Mouse (Mus musculus) hindbrain, embryonic 11.5 days (tissue): Measurements from ENCODE around the gene Atp5g3. TPM values are rescaled to one million over a fixed set of nuclear protein-coding genes. Genes with fewer than 3 reads are reported as not detected.

Source experiments
- ATAC-seq: fragments of 200-750 bp; cut with Nextera tagmentation; 2 replicates; pipeline ENCODE4 v1.8.0; 2017; ENCODE audit warnings: mild to moderate bottlenecking, moderate TSS enrichment, moderate library complexity; ENCODE audit not compliant: low FRiP score
- DNase-seq: peaks from one replicate; pipeline ENCODE4 v3.0.0-alpha.2; 2015; ENCODE audit warnings: low spot score
- H3K27ac ChIP-seq: fragments of 300-500 bp; sonication (generic); 2 replicates; pipeline ENCODE4 v1.5.1; 2014; ENCODE audit warnings: mild to moderate bottlenecking, low read depth, low read length
- H3K27me3 ChIP-seq: fragments of 300-500 bp; sonication (generic); 2 replicates; pipeline ENCODE4 v1.6.1; 2014; ENCODE audit warnings: mild to moderate bottlenecking, low read length, moderate library complexity, mixed read lengths; ENCODE audit not compliant: control insufficient read depth, insufficient read depth
- H3K36me3 ChIP-seq: fragments of 300-500 bp; sonication (generic); 2 replicates; pipeline ENCODE4 v1.6.1; 2014; ENCODE audit warnings: mild to moderate bottlenecking, low read length, moderate library complexity, mixed read lengths; ENCODE audit not compliant: control insufficient read depth, insufficient read depth
- H3K4me1 ChIP-seq: fragments of 300-500 bp; sonication (generic); replicated peaks from 2 replicates; pipeline ENCODE4 v1.6.1; 2014; ENCODE audit warnings: low read length, mixed read lengths; ENCODE audit not compliant: control insufficient read depth, insufficient read depth
- H3K4me2 ChIP-seq: fragments of 300-500 bp; sonication (generic); replicated peaks from 2 replicates; pipeline ENCODE4 v1.6.1; 2014; ENCODE audit warnings: mild to moderate bottlenecking, low read depth, low read length
- H3K4me3 ChIP-seq: fragments of 300-500 bp; sonication (generic); 2 replicates; pipeline ENCODE4 v1.5.1; 2014; ENCODE audit warnings: low read depth, low read length
- H3K9ac ChIP-seq: fragments of 300-500 bp; sonication (generic); 2 replicates; pipeline ENCODE4 v1.6.1; 2014; ENCODE audit warnings: low read depth, low read length
- H3K9me3 ChIP-seq: fragments of 300-500 bp; sonication (generic); 2 replicates; pipeline ENCODE4 v1.6.1; 2016; ENCODE audit warnings: low read length; ENCODE audit not compliant: control insufficient read depth
- WGBS: fragments of 180-500 bp; shearing (Covaris S2); extraction: QIAGEN DNeasy Blood & Tissue Kit; methylation state at CpG from one replicate; pipeline ENCODE4 v1.1.7; 2014; 5-methylcytosine and 5-hydroxymethylcytosine counted together
- polyA plus RNA-seq: library from polyadenylated mRNA; unstranded; fragments of >200 nt; fragmentation: Nextera tagmentation; extraction: Ambion mirVana; gene quantifications from 2 replicates; pipeline ENCODE4 v1.2.1, GENCODE M21; 2014

Atp5g3 gene
- 896 and 911 TPM in 2 replicates for polyA plus RNA-seq

GRCm38 (mm10) chr2:73911175-73911700 lies at the start of gene Atp5g3:
Atp5g3 (minus strand) TSS chr2:73911326.
- no peaks in the 10 kb centered on the region for H3K27me3 ChIP-seq
- peak; percentile 95 for DNase-seq
- under 1% methylated on average over 38 of the region's 38 CpGs for WGBS
- H3K4me3 ChIP-seq = peak within 1 kb of the TSS; percentile 98
- ATAC-seq = peak; percentile 95
- peak within 1 kb of the TSS; percentile 98 for H3K9ac ChIP-seq
- H3K36me3 ChIP-seq = peaks cover 11% of the 10 kb centered on the region
- peak within 1 kb of the TSS; percentile 71 for H3K4me2 ChIP-seq
- H3K9me3 ChIP-seq = no peaks in the 10 kb centered on the region
- no peaks in the 10 kb centered on the region for H3K4me1 ChIP-seq
- H3K27ac ChIP-seq = peak within 1 kb of the TSS; percentile 93

- ATAC-seq = no peak
- H3K9ac ChIP-seq = no peak overlapping the region
- H3K27ac ChIP-seq = no peak overlapping the region
- no peaks in the 10 kb centered on the region for H3K9me3 ChIP-seq
- 90% methylated on average over 6 of the region's 6 CpGs for WGBS
- H3K27me3 ChIP-seq = no peaks in the 10 kb centered on the region
- no peaks in the 10 kb centered on the region for H3K4me1 ChIP-seq
- no peak for DNase-seq
- no peak overlapping the region for H3K4me2 ChIP-seq
- H3K36me3 ChIP-seq = no peaks in the 10 kb centered on the region
- H3K4me3 ChIP-seq = no peak overlapping the region
Observed at GRCm38 (mm10) chr2:73958342-73958741, 47.2 kb upstream of the Atp5g3 start.

- Histone ChIP-seq H3K9ac (no peak overlapping the region), H3K27ac (no peak overlapping the region), H3K4me3 (no peak overlapping the region), H3K4me1 (no peaks in the 10 kb centered on the region), H3K9me3 (no peaks in the 10 kb centered on the region), H3K36me3 (no peaks in the 10 kb centered on the region), H3K27me3 (no peaks in the 10 kb centered on the region), H3K4me2 (no peak overlapping the region)
- no peak for DNase-seq
- no peak for ATAC-seq
- 100% methylated on average over 1 of the region's 1 CpGs for WGBS
Observed at GRCm38 (mm10) chr2:73953612-73954011, 42.5 kb upstream of the Atp5g3 start.

GRCm38 (mm10) chr2:73952597-73953219 lies 41.6 kb upstream of the Atp5g3 start:
- ATAC-seq (no peak), DNase-seq (no peak)
- no peak overlapping the region for H3K4me2 ChIP-seq
- H3K27me3 ChIP-seq = no peaks in the 10 kb centered on the region
- no peaks in the 10 kb centered on the region for H3K9me3 ChIP-seq
- H3K4me1 ChIP-seq = no peaks in the 10 kb centered on the region
- 76% methylated on average over 8 of the region's 8 CpGs for WGBS
- no peaks in the 10 kb centered on the region for H3K36me3 ChIP-seq
- H3K9ac ChIP-seq = no peak overlapping the region
- no peak overlapping the region for H3K4me3 ChIP-seq
- no peak overlapping the region for H3K27ac ChIP-seq

GRCm38 (mm10) chr2:73947360-73947759 lies 36.2 kb upstream of the Atp5g3 start:
- ATAC-seq (no peak), DNase-seq (no peak)
- Histone ChIP-seq H3K4me3 (no peak overlapping the region), H3K36me3 (no peaks in the 10 kb centered on the region), H3K27me3 (no peaks in the 10 kb centered on the region), H3K9ac (no peak overlapping the region), H3K4me2 (no peak overlapping the region), H3K27ac (no peak overlapping the region), H3K9me3 (no peaks in the 10 kb centered on the region), H3K4me1 (no peaks in the 10 kb centered on the region)
- WGBS = 88% methylated on average over 2 of the region's 2 CpGs

- H3K4me3 ChIP-seq = no peak overlapping the region
- 91% methylated on average over 8 of the region's 8 CpGs for WGBS
Observed at GRCm38 (mm10) chr2:73943735-73944134, 32.6 kb upstream of the Atp5g3 start.

GRCm38 (mm10) chr2:73942844-73943243 lies 31.7 kb upstream of the Atp5g3 start:
- H3K27me3 ChIP-seq = no peaks in the 10 kb centered on the region
- H3K9ac ChIP-seq = no peak overlapping the region
- no peak overlapping the region for H3K4me3 ChIP-seq
- H3K27ac ChIP-seq = no peak overlapping the region
- ATAC-seq = no peak
- H3K4me2 ChIP-seq = no peak overlapping the region
- no peaks in the 10 kb centered on the region for H3K9me3 ChIP-seq
- no peaks in the 10 kb centered on the region for H3K4me1 ChIP-seq
- DNase-seq = no peak
- WGBS = 84% methylated on average over 3 of the region's 3 CpGs
- no peaks in the 10 kb centered on the region for H3K36me3 ChIP-seq

More at GRCm38 (mm10) chr2:73943735-73944134, 32.6 kb upstream of the Atp5g3 start:
- no peak for ATAC-seq
- no peaks in the 10 kb centered on the region for H3K36me3 ChIP-seq
- no peak for DNase-seq
- H3K9me3 ChIP-seq = no peaks in the 10 kb centered on the region
- H3K4me1 ChIP-seq = no peaks in the 10 kb centered on the region
- no peaks in the 10 kb centered on the region for H3K27me3 ChIP-seq
- no peak overlapping the region for H3K9ac ChIP-seq
- no peak overlapping the region for H3K27ac ChIP-seq
- no peak overlapping the region for H3K4me2 ChIP-seq

- Histone ChIP-seq H3K27me3 (no peaks in the 10 kb centered on the region), H3K9me3 (no peaks in the 10 kb centered on the region), H3K27ac (no peak overlapping the region), H3K4me1 (no peaks in the 10 kb centered on the region), H3K9ac (no peak overlapping the region), H3K36me3 (no peaks in the 10 kb centered on the region), H3K4me2 (no peak overlapping the region), H3K4me3 (no peak overlapping the region)
- WGBS = 47% methylated on average over 1 of the region's 1 CpGs
- no peak for DNase-seq
- ATAC-seq = no peak
Observed at GRCm38 (mm10) chr2:73941281-73941680, 30.2 kb upstream of the Atp5g3 start.

GRCm38 (mm10) chr2:73940471-73940870 lies 29.3 kb upstream of the Atp5g3 start:
- ATAC-seq = no peak
- no peaks in the 10 kb centered on the region for H3K4me1 ChIP-seq
- H3K36me3 ChIP-seq = no peaks in the 10 kb centered on the region
- no peak overlapping the region for H3K4me3 ChIP-seq
- DNase-seq = no peak
- H3K4me2 ChIP-seq = no peak overlapping the region
- no peaks in the 10 kb centered on the region for H3K27me3 ChIP-seq
- no peak overlapping the region for H3K27ac ChIP-seq
- WGBS = 88% methylated on average over 7 of the region's 7 CpGs
- no peak overlapping the region for H3K9ac ChIP-seq
- H3K9me3 ChIP-seq = no peaks in the 10 kb centered on the region
